Mouse (Mus musculus) lung, adult 2 months (tissue): ENCODE data around the gene Spaar. TPM values are rescaled to one million over a fixed set of nuclear protein-coding genes. Genes with fewer than 3 reads are reported as not detected.

Source experiments
- DNase-seq: peaks from one replicate; pipeline ENCODE4 v3.0.0; 2022
- H3K4me1 ChIP-seq: fragments of 200-500 bp; 2 replicates; pipeline ENCODE4 v1.6.1; 2011; ENCODE audit warnings: low read length; ENCODE audit not compliant: control insufficient read depth, insufficient read depth
- H3K4me3 ChIP-seq: fragments of 200-500 bp; replicated peaks from 2 replicates; pipeline ENCODE3; 2011; ENCODE audit warnings: low read depth, mild to moderate bottlenecking, control low read depth, low read length; ENCODE audit errors: extremely low read depth
- CTCF ChIP-seq: fragments of 200-500 bp; IDR thresholded peaks from 2 replicates; pipeline ENCODE4 v1.5.1; 2011; ENCODE audit warnings: mild to moderate bottlenecking, low read length, control low read depth; ENCODE audit not compliant: insufficient read depth
- POLR2A ChIP-seq: fragments of 200-500 bp; IDR thresholded peaks from 2 replicates; pipeline ENCODE4 v1.6.1; 2011; ENCODE audit warnings: low read depth, mild to moderate bottlenecking, control low read depth, low read length, borderline replicate concordance; ENCODE audit errors: extremely low read depth
- WGBS: fragments of 180-500 bp; shearing (Covaris S2); methylation state at CpG from one replicate; pipeline ENCODE4 v1.1.7; 2018; 5-methylcytosine and 5-hydroxymethylcytosine counted together
- polyA plus RNA-seq: library from polyadenylated mRNA; depleted of rRNA; stranded (reverse); fragments of >200 nt; gene quantifications from 2 replicates; pipeline ENCODE4 v1.2.3, GENCODE M21; 2012

Spaar gene
- polyA plus RNA-seq, 1 experiment = 9.4 TPM

DNA sequence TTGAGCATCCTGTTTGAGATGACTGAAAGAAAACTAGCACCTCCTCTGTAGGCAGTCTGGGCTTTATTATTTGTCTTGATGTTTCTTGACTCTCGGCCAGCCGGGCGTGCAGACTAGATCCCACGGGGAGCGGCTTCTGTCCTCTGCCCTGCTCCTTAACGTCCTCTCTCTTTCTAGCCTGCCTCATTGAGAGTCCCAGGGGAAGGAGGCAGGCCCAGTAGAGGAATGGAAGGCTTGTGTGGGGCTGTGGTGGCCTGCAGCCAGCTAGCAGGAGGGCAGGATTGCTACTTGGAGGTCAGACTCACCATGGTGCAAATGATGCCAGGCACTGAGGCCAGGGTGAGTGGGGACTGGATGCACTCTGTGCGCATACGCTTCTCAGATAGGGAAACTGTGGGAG, 26.0 kb upstream of the Spaar start:
- Histone ChIP-seq H3K4me1 (no peaks in the 10 kb centered on the region), H3K4me3 (no peak overlapping the region)
- no peak for DNase-seq
- TF ChIP-seq POLR2A (no peak), CTCF (no peak)
- 73% methylated on average over 8 of the region's 8 CpGs for WGBS

DNA sequence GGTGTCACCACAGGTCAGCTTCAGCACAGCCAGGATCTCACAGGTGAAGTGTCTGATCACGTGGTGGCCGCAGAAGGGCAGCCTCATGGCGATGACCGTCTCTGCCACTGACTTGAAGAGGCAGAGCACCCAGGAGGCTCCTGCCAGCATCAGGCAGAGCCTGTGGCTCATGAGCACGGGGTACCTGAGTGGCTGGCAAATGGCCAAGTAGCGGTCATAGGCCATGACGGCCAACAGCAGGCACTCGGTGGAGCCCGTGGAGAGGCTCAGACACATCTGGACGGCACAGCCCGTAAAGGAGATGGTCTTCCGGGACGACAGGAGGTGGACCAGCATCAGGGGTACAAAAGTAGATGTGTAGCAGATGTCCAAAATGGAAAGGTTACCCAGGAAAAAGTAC, 23.8 kb upstream of the Spaar start:
- DNase-seq = no peak
- no peak for TF ChIP-seq CTCF
- TF ChIP-seq POLR2A = no peak
- H3K4me1 ChIP-seq = no peaks in the 10 kb centered on the region
- H3K4me3 ChIP-seq = no peak overlapping the region
- 68% methylated on average over 13 of the region's 13 CpGs for WGBS

DNA sequence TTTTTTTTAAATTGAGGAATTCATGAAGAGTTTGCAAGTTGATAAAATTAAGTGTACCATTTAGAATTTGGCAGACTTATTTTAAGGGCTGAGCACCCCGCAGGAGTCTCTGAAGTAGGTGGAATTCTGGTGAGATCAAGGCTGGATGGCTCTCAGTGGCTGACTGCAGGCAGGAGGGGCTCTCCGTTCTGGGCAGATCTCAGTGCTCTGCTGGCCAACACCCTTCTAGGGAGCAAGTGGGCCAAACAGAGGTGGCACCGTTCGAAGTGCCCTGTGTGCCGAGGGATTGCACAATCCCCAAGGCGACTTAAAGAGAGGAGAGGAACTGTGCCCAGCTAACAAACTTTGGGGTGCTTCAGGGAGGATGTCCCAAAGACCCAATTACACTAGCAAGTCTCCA, 20.0 kb upstream of the Spaar start, which contains the start of gene Olfr71:
Gene Olfr71, minus strand, starts transcription at position 387 of the 400 bp plus-strand sequence.
- no peak within 1 kb of the TSS for H3K4me3 ChIP-seq
- TF ChIP-seq CTCF (no peak), POLR2A (no peak)
- 43% methylated on average over 6 of the region's 6 CpGs for WGBS
- H3K4me1 ChIP-seq = no peaks in the 10 kb centered on the region
- peak; percentile 61 for DNase-seq

DNA sequence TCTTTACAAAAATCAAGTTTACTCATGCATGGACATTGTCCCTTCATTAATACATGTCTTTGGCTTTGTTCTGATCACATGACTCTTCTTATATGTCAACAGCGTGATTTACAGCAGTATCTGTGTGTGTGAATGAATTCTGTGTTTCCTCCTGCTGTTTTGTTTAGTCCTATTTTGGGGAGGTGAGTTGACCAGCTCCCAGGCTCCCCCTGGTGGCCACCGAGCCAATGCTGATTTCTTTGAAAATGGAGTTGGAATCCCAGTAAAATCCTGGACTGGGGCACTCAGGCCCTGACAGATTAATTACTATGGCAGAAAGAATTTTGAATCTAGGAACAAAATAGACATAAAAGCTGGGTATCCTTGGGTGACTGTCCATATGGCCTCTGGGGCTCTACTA, 18.0 kb upstream of the Spaar start:
- no peak for TF ChIP-seq POLR2A
- TF ChIP-seq CTCF = peak; percentile 80
- Histone ChIP-seq H3K4me1 (no peaks in the 10 kb centered on the region), H3K4me3 (no peak overlapping the region)
- 0% methylated on average over 2 of the region's 2 CpGs for WGBS
- DNase-seq = peak; percentile 81

DNA sequence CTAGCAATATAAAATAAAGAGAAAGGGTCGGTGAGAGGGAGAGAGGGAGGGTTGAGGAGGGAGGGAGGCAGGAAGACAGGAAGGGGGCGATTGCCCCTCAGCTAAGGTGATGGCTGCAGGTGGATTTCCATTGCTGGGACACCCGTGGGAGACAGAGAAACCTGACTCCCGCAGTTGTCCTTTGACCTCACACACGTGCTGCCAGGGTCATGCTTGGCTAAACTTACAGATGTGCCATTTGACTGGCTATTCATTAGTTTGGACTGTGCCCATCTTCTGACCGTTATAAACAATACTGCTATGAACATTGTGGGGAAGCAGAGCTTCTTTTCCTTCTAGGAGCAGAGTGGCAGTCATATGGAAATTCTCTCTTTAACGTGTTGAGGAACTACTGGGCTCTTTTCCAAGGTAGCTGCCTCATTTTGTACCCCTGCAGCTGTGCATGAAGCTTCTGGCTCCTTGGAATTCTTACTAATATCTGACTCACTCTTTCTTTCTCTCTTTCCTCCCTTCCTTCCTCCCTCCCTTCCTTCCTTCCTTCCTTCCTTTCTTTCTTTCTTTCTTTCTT, 16.1 kb upstream of the Spaar start:
- no peak for DNase-seq
- TF ChIP-seq CTCF = no peak
- TF ChIP-seq POLR2A = no peak
- Histone ChIP-seq H3K4me3 (no peak overlapping the region), H3K4me1 (no peaks in the 10 kb centered on the region)
- WGBS = 30% methylated on average over 7 of the region's 7 CpGs

DNA sequence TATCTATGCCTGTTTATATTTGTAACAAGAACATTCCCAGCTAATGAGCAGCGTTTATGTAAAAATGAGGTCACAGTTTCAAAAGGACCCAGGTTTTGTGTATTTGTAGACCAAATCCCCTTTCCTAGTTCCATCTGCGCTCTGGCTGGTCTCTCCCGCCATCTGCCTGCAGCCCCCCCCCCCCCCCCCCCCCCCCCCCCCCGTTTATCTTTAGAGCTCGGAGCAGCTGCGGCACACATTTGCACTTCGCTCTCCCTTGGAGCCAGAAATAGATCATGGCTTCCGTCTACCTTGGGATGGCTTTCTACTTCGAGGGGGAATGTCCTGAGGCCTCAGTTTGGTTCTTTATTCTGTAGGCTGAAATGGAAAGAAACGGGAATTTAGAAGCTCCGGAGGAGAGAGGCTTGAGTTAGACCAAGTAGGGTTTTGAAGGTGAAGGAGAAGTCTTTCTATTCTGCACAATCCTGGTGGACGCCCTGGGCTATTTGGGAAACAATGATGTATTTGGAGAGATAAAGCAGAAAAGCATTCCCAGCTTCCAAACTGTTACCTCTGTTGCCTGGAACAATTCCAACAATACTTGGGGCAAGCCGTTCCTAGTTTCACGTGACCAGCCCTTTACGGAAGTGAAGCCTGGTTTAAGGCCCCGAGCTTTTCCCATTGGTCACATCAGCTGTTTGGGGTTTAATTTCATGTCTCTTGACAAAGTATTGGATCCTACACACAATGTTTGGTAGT, 9.2 kb upstream of the Spaar start:
- Histone ChIP-seq H3K4me1 (no peaks in the 10 kb centered on the region; the same call in 1 of the 2 replicates), H3K4me3 (no peak overlapping the region)
- TF ChIP-seq POLR2A = no peak
- TF ChIP-seq CTCF = no peak
- no peak for DNase-seq
- WGBS = 41% methylated on average over 14 of the region's 16 CpGs

DNA sequence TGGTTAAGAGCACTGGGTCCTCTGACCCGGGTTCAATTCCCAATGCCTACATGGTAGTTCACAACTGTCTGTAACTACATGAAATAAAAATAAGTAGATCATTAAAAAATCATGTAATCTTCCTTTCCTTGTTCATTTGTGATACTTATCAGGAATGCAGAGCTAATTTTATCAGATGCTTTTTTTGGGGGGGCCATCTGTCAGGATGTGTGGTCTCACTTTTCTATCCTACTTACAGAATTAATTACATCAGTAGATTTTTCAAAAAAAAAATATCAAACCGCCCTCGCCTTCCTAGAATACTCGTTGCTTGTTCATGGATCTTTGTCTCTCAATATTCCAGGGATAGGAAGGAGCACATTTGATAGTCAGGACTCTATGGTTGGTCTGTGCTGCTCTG, 7.6 kb upstream of the Spaar start:
- WGBS = 83% methylated on average over 4 of the region's 4 CpGs
- Histone ChIP-seq H3K4me1 (peaks cover 4% of the 10 kb centered on the region), H3K4me3 (no peak overlapping the region)
- no peak for TF ChIP-seq CTCF
- no peak for TF ChIP-seq POLR2A
- DNase-seq = no peak

DNA sequence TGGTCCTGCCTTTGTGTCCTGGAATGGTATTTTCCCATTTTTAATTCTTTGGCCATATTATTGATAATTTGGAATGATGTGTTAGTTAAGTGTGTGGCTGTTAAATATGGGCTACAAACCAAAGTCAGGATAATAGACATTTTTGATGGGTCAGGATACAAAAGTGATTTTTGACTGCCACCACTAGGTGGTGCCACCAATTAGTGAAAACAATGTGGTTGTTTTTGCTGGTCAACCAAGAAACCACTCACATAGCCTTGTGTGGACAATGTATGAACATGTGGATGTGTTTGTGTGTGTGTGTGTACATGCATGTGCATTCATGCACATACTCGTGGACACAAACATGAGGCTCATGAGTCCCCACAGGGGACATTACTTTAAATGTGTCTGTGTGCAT, 5.1 kb upstream of the Spaar start:
- DNase-seq = peak; percentile 50
- TF ChIP-seq CTCF = peak; percentile 28; the same call in 1 of the 2 replicates
- TF ChIP-seq POLR2A = no peak

DNA sequence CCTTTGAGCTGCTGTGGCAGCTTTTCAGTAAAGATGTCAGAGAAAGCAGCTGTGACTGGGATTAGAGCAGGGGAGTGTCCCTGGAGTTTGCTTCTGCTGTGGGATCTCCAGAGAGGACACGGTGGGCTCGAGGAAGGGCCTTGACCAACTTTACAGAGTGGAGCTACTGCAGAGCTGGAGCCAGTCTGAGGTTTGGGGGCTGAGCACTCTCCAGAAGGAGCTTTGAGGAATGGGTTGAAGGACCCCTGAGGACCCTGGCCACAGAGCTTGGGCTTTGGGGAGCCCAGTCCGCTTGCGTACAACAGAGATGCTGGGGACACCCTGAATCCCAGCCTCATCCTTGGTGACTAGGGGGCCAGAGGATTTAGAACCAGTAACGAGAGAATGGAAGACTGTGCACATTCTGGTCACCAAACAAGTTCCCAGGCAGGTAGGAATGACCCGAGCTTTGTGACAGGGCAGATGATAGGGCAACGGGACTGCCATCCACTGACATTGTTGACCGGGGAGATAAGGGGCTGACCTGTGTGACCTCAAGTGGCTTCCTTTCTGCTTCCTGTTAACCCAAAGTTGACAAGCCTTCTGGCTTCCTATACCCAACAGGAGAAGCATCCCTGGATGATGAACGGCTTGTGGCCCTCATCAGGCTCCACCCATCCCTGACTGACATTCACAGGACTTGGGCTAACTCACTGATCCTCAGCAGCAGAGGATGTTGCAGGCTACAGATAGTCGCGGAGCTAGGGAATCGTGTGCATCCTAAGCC, 3.4 kb upstream of the Spaar start:
- DNase-seq = no peak
- 41% methylated on average over 12 of the region's 12 CpGs for WGBS
- H3K4me1 ChIP-seq = peaks cover 35% of the 10 kb centered on the region
- TF ChIP-seq POLR2A (peak; percentile 14; the same call in 1 of the 2 replicates), CTCF (no peak)
- no peak overlapping the region for H3K4me3 ChIP-seq

More for the DNA sequence above, 5.1 kb upstream of the Spaar start:
- WGBS = 14% methylated on average over 1 of the region's 1 CpGs
- Histone ChIP-seq H3K4me3 (no peak overlapping the region), H3K4me1 (peaks cover 27% of the 10 kb centered on the region)
